Mouse (Mus musculus) erythroblast, embryonic 14.5 days (primary cell): ENCODE measurements around the gene Hmgb3. TPM values are rescaled to one million over a fixed set of nuclear protein-coding genes. Genes with fewer than 3 reads are reported as not detected.
A peak's percentile ranks its signal among the peaks of the same experiment; 100 is the strongest.

Source experiments
- H3K27me3 ChIP-seq: 2 replicates; pipeline ENCODE4 v1.6.1; 2012; ENCODE audit warnings: inconsistent platforms; ENCODE audit not compliant: control insufficient read depth
- H3K36me3 ChIP-seq: 2 replicates; pipeline ENCODE4 v1.6.1; 2012; ENCODE audit warnings: mild to moderate bottlenecking, inconsistent platforms; ENCODE audit not compliant: control insufficient read depth
- H3K4me1 ChIP-seq: 2 replicates; pipeline ENCODE4 v1.6.1; 2012; ENCODE audit warnings: inconsistent platforms; ENCODE audit not compliant: control insufficient read depth
- H3K4me3 ChIP-seq: replicated peaks from 2 replicates; pipeline ENCODE3; 2012; ENCODE audit warnings: moderate library complexity, mild to moderate bottlenecking, inconsistent platforms
- H3K9me3 ChIP-seq: 2 replicates; pipeline ENCODE4 v1.6.1; 2012; ENCODE audit warnings: low read length, inconsistent platforms, mixed read lengths; ENCODE audit not compliant: control insufficient read depth
- GATA1 ChIP-seq: IDR thresholded peaks from 2 replicates; pipeline ENCODE4 v1.6.1; 2012; ENCODE audit warnings: low read length, inconsistent platforms, mixed read lengths
- TAL1 ChIP-seq: IDR thresholded peaks from 3 replicates; pipeline ENCODE4 v1.6.1; 2012; ENCODE audit warnings: low read length, inconsistent platforms, mixed read lengths
- polyA plus RNA-seq: library from polyadenylated mRNA; stranded (reverse); fragments of >175 nt; gene quantifications from 2 replicates; pipeline ENCODE4 v1.2.3, GENCODE M21; 2012

The Hmgb3 gene
- polyA plus RNA-seq, 1 experiment, result 26.0 TPM

- no peak for TF ChIP-seq GATA1
- no peak for TF ChIP-seq TAL1
- H3K4me1 ChIP-seq, result peaks cover 4% of the 10 kb centered on the region; the same call in 1 of the 2 replicates
- no peak overlapping the region for H3K4me3 ChIP-seq
- no peaks in the 10 kb centered on the region for H3K36me3 ChIP-seq
- no peaks in the 10 kb centered on the region for H3K27me3 ChIP-seq
- no peaks in the 10 kb centered on the region for H3K9me3 ChIP-seq
Observed at GRCm38 (mm10) chrX:71534102-71534501, 21.6 kb upstream of the Hmgb3 start.

GRCm38 (mm10) chrX:71537791-71538190 lies 17.9 kb upstream of the Hmgb3 start:
- Histone ChIP-seq H3K4me3 (no peak overlapping the region), H3K4me1 (peaks cover 27% of the 10 kb centered on the region), H3K27me3 (no peaks in the 10 kb centered on the region), H3K9me3 (no peaks in the 10 kb centered on the region), H3K36me3 (no peaks in the 10 kb centered on the region)
- no peak for TF ChIP-seq TAL1
- TF ChIP-seq GATA1, result no peak

- H3K4me3 ChIP-seq, result no peak overlapping the region
- no peaks in the 10 kb centered on the region for H3K27me3 ChIP-seq
- TF ChIP-seq GATA1, result no peak
- TF ChIP-seq TAL1, result no peak
- H3K9me3 ChIP-seq, result no peaks in the 10 kb centered on the region
- H3K36me3 ChIP-seq, result no peaks in the 10 kb centered on the region
- peaks cover 55% of the 10 kb centered on the region for H3K4me1 ChIP-seq
Observed at GRCm38 (mm10) chrX:71540821-71541510, 14.8 kb upstream of the Hmgb3 start.

- H3K9me3 ChIP-seq, result no peaks in the 10 kb centered on the region
- H3K4me1 ChIP-seq, result peaks cover 81% of the 10 kb centered on the region
- no peaks in the 10 kb centered on the region; the same call in 1 of the 2 replicates for H3K36me3 ChIP-seq
- H3K4me3 ChIP-seq, result peak overlapping the region; percentile 38
- TF ChIP-seq TAL1, result no peak
- no peak for TF ChIP-seq GATA1
- H3K27me3 ChIP-seq, result no peaks in the 10 kb centered on the region; the same call in 1 of the 2 replicates
Observed at GRCm38 (mm10) chrX:71544731-71545130, 11.0 kb upstream of the Hmgb3 start.

GRCm38 (mm10) chrX:71545163-71545562 lies 10.6 kb upstream of the Hmgb3 start:
- H3K4me3 ChIP-seq, result peak overlapping the region; percentile 38
- H3K9me3 ChIP-seq, result no peaks in the 10 kb centered on the region
- TF ChIP-seq TAL1, result peak; percentile 74
- peak; percentile 66 for TF ChIP-seq GATA1
- peaks cover 86% of the 10 kb centered on the region for H3K4me1 ChIP-seq
- H3K27me3 ChIP-seq, result no peaks in the 10 kb centered on the region; the same call in 1 of the 2 replicates
- no peaks in the 10 kb centered on the region; the same call in 1 of the 2 replicates for H3K36me3 ChIP-seq

GRCm38 (mm10) chrX:71556115-71556941 lies 610 bp downstream of the Hmgb3 start:
- peak overlapping the region; percentile 90 for H3K4me3 ChIP-seq
- peaks cover 29% of the 10 kb centered on the region for H3K4me1 ChIP-seq
- TF ChIP-seq TAL1, result no peak
- no peak for TF ChIP-seq GATA1
- peaks cover 14% of the 10 kb centered on the region for H3K9me3 ChIP-seq
- peaks cover 31% of the 10 kb centered on the region for H3K36me3 ChIP-seq
- H3K27me3 ChIP-seq, result peaks cover 2% of the 10 kb centered on the region; the same call in 1 of the 2 replicates

GRCm38 (mm10) chrX:71556965-71557491 lies 1.3 kb downstream of the Hmgb3 start:
- H3K4me1 ChIP-seq, result peaks cover 29% of the 10 kb centered on the region
- peak overlapping the region; percentile 90 for H3K4me3 ChIP-seq
- H3K9me3 ChIP-seq, result peaks cover 14% of the 10 kb centered on the region
- peaks cover 2% of the 10 kb centered on the region; the same call in 1 of the 2 replicates for H3K27me3 ChIP-seq
- TF ChIP-seq GATA1 (no peak), TAL1 (no peak)
- peaks cover 37% of the 10 kb centered on the region for H3K36me3 ChIP-seq

- Histone ChIP-seq H3K9me3 (peaks cover 14% of the 10 kb centered on the region), H3K4me1 (peaks cover 22% of the 10 kb centered on the region), H3K36me3 (peaks cover 47% of the 10 kb centered on the region), H3K4me3 (no peak overlapping the region), H3K27me3 (peaks cover 2% of the 10 kb centered on the region; the same call in 1 of the 2 replicates)
- TF ChIP-seq GATA1, result no peak
- no peak for TF ChIP-seq TAL1
Observed at GRCm38 (mm10) chrX:71559336-71559735, 3.6 kb downstream of the Hmgb3 start.

- TF ChIP-seq GATA1, result no peak
- TF ChIP-seq TAL1, result no peak
- H3K4me3 ChIP-seq, result no peak overlapping the region
- peaks cover 11% of the 10 kb centered on the region for H3K4me1 ChIP-seq
- peaks cover 7% of the 10 kb centered on the region for H3K9me3 ChIP-seq
- H3K36me3 ChIP-seq, result peaks cover 50% of the 10 kb centered on the region
- no peaks in the 10 kb centered on the region; the same call in 1 of the 2 replicates for H3K27me3 ChIP-seq
Observed at GRCm38 (mm10) chrX:71560796-71561195, 5.1 kb downstream of the Hmgb3 start.
